Mouse (Mus musculus): ENCODE results near the gene Mmp2. TPM values are rescaled to one million over a fixed set of nuclear protein-coding genes. Genes with fewer than 3 reads are reported as not detected.
A peak's percentile ranks its signal among the peaks of the same experiment; 100 is the strongest.
"Not testable (repeated sequence)": the region's sequence is repeated elsewhere in the genome, so short reads cannot be mapped to it uniquely, and the experiment has no call there.

Mmp2 gene
- total RNA-seq (2021): 100 to 1,000 TPM; 202 to 254 TPM
- long read RNA-seq, experiment 1, transcript Mmp2-201 (13 exons, 3,078 nt): major isoform, 213 of 264 reads
- long read RNA-seq, experiment 1, partial matches to known transcripts: 27 of 264 reads
- long read RNA-seq, experiment 1, other reads (novel, unspliced or antisense): 21 of 264 reads
- long read RNA-seq, experiment 2, transcript Mmp2-201 (13 exons, 3,078 nt): major isoform, 157 of 204 reads
- long read RNA-seq, experiment 2, partial matches to known transcripts: 26 of 204 reads
- long read RNA-seq, experiment 2, other reads (novel, unspliced or antisense): 21 of 204 reads

DNA sequence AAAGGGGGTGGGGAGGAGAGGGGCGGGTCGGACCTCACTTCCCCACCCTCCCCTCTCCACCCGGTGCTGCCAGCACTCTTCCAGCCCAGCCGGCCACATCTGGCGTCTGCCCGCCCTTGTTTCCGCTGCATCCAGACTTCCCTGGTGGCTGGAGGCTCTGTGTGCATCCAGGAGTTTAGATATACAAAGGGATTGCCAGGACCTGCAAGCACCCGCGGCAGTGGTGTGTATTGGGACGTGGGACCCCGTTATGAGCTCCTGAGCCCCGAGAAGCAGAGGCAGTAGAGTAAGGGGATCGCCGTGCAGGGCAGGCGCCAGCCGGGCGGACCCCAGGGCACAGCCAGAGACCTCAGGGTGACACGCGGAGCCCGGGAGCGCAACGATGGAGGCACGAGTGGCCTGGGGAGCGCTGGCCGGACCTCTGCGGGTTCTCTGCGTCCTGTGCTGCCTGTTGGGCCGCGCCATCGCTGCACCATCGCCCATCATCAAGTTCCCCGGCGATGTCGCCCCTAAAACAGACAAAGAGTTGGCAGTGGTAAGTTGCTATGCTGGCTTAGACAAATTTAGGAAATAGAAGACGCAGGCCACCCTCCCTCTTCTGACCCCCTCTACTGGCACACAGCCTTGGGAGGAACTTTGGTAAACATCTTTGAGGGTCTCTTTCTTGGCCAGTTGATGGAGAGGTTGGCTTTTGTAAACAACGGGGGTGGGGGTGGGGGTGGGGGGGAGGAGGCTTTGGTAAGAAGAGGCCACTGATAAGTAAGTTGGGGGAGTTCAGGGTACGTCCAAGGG, at the start of gene Mmp2:
Gene Mmp2, plus strand, starts transcription at position 49 of the 792 bp plus-strand sequence.
- peak; percentile 66 for DNase-seq

DNA sequence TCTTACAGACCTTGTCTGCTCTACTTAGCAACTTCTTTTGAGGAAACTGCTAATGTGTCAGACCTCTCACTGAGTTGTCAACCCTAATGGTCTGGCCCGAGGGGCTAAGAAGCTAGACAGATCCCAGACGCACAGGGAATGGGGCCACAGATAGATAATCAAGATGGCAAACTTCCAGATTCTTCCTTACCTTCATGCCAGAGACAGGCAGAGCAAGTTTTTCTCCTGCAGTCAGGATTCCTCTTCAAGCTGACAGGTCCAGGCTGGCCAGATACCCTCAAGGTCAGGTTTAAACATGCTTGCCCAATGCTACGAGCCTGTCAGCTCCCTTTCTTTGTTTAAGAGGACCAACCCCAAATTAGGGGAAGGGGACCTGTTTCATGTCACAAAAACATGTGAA, 46.1 kb upstream of the Mmp2 start:
- no peak for DNase-seq

DNA sequence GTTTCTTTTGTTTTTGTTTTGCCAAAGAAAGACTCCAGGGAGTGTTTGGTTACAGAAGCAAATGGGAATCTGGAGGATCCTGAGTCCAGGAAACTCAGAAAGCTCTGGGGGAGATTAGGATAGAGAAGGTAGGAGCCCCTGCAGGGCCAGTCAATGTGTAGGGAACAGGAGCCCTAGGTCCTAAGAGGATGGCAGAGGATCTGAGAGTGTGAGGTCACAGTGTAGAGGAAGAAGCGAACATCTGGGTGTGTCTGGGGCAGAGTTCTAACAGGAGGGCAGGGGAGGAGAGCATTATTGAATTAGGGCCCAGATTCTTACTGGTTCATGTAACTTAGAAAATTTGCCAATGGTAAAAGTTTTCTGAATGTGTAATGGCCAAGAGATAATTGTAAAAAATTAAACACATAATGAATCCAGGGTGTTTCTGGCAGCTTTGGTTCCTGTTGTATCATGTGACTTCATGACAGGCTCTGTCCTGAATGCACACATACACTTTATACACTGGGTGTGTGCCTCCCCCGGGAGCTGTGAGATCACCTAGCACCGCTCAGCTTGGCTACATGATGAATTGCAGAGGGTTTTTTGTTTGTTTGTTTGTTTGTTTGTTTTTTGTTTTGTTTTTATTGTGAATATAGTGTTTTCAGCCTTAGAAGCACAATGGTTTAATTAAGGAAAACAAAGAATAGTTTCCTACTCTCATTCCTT, 43.0 kb upstream of the Mmp2 start:
- DNase-seq: no peak

DNA sequence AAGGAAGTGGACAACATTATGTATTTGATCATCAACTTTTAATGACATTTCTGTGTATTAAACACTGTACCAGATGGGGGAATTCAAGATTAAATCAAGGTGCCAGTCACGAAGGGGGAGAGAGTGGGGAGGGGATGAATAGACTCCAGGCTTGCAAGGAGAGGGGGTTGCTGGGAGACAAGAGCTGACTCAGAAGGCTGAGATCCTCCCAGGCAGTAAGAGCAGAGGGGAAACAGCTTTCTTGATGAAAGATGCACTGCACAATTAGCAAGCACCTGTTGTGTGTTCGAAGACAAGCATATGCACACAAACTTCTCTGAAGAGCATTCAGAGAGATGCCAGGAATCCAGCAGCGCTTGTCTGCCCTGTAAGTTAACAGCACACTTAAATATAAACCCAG, 36.3 kb upstream of the Mmp2 start:
- DNase-seq: no peak

DNA sequence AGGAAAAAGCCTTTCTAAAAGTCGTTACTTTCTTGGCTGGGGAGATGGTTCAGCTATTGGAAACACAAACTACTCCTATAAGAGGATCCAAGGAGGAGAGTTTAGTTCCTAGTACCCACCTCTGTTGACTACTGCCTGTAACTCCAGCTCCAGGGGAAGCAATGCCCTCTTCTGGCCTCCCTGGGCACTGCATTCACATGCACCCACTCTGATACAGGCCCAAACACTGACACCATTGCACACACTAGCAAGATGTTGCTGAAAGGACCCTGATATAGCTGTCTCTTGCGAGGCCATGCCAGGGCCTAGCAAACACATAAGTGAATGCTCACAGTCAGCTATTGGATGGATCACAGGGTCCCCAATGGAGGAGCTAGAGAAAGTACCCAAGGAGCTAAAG, 35.1 kb upstream of the Mmp2 start:
- DNase-seq: not testable (repeated sequence)

DNA sequence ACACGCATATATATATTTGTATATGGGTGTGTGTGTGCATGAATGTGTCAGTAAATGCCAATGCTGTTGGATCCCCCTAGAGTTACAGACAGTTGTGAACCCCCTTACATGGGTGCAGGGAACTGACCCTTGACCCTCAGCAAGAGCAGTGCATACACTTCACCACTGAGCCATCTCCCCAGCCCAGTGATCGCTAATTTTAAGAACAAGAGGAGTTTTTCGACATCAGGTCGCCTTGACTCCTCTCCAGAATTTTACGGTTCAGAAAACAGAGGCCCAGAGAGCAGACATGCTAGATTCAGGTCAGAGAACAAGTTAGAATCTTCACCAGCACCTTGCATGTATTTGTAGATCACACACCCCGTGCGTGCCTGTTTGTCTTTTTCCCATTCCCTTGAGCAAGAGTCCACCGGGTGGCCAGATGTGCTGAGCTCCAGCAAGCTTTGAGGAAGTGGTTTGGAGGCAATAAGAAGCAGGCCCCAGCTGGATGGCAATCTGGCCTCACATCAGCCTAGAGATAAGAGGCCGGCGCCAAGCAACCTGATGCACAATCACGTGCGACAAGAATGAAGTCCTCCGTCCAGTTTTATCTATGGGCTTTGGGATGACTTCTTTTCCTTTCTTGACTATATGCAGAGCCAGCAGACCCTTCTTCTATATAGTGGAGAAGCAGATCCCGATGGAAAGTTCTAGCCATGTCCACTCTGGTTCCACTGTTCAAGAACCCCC, 33.1 kb upstream of the Mmp2 start:
- no peak for DNase-seq

DNA sequence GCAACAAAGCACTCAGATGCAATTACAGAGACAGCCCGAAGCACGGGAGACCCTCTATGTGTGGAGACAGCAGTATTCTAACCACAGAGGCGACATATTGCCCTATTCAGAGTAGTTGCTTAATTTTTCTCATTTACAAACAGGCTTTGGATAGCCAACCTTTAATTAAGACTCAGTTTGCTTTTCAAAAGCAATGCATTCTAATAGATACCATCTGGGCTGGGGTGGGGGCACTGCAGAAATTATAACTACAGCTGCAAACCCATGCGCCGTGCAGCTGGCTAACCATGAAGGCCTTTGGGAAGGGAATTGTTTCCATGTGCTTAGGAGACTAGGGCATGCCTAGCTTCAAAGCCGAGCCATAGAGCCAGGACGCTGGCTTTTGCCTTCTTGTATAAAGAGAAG, 29.6 kb upstream of the Mmp2 start:
- DNase-seq: no peak

DNA sequence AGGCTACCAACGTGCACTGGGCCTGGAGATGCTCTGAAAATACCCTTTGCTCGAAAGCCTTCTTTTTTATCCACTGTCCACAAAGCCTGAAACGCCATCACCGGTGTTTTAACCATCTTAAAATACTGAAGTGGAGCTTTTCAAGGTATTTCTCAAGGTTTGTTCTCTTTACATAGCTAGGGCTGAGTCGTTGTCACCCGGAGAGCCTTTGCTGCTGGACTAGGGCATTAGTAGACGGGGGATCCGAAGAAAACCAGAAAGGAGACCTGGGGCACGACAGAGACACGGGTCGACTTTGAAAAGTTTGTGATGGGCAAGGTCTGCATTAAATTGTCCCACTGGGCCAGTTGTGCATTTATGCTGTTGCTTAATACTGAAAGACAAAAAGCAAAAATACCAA, 27.7 kb upstream of the Mmp2 start:
- DNase-seq: no peak

DNA sequence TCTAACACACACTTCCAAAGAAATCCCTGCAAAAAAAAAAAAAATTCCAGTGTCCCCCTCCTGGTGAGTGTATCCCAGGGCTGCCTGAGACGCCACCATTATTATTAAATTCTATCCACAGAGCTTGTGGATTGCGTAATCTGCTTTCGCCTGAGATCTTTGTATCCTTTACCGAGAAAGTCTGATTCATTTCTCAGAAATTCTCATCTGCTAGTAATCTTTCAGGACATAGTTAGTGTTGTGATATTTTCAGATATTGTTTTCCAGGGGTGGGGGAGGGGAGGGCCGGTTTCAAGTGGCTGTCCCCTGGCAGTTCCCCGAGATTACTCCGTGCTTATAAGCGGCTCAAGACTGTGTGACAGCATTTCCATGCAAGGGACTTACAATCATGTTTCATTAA, 25.9 kb upstream of the Mmp2 start:
- DNase-seq: no peak

DNA sequence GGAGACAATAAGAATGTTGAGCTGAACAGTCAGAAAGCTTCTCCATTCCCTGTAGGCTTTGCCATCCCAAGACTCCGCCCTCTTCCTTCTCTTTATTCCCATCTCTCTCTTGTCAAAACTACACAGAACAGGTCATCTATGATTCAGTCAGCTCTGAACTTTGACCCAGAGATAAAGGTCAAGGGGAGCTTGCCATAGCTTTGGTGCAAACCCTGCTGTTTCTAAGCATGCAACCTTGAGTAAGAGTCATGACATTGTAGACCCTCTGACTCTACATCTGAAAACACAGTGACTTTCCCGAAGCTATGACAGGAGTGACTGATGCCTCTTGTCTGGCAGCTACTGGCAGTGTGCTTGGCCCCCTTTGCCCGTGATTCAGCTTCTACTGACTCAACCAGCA, 24.5 kb upstream of the Mmp2 start:
- DNase-seq: no peak

DNA sequence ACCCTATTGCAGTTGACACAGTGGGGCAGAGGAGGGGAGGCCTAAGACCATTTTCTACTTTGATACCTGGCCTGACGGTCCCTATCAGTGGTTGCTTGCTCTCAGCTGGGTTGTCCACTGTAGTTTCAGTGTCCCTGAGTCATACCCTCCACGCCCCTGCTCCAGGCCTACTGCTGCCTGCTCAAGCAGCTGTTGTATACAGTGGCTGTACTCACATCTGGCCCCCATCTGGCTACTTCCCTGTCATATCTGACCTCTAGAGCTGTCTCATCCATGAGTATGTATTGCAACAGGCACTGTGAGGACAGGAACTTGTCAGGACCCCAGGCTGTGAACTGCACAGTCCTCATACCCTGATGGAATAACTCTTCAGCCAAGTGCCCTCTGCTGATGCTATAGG, 14.3 kb upstream of the Mmp2 start:
- DNase-seq: no peak

DNA sequence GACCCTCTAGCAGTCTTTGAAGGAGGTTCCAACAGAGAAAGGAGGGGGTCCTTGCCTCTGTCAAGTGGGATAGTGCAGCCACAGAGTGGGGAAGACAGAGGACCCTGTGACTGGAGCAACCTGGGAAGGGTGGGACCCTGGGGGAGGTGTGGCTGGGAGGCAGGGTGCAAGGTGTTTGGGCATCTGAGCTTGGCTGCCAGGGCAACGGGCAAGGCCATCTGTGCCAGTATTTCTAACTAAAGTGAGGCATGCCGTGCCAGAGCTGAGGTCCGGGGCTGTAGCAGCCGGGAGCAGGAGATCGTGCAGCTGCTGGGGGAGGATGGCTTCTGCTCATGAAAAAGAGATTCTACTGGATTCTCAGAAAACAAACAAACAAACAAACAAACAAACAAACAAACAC, 11.4 kb upstream of the Mmp2 start:
- no peak for DNase-seq

DNA sequence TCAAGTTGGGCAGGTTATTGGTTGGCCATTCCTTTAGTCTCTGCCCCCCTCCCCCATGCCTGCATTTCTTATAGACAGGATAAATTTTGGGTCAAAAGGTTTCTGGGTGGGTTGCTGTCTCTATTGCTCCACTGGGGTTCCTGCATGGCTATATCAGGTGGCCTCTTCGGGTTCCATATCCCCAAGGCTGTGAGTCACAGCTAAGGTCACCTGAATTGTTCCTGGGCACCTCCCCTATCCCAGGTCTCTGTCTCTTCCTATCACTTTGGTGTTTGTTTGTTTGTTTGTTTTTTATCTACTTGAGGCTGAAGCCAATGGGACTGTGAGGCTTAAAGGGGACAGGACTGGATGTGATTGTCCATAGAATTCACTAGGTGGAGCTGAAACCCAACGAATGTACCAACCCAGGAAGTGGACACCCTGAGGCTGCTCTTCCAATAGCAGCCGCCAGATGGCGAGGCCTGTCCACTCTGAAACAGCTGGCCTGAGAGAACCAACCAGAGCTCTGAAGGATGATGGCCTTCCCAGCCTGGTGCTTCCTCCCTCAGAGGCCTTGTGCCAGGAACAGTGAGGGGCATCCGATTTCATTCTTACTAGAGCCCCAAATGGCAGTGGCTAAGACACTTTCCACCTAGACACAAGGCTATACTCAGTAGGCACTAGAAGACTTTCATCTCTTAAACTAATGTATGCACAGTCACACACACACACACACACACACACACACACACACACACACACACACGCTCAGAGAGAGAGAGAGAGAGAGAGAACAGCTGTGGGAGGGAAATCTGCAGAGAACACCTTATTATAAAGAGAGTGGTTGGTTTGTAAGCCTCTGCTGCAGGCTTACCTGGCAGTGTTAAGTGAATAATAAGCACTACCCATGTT, 8.9 kb upstream of the Mmp2 start:
- peak; percentile 92 for DNase-seq

DNA sequence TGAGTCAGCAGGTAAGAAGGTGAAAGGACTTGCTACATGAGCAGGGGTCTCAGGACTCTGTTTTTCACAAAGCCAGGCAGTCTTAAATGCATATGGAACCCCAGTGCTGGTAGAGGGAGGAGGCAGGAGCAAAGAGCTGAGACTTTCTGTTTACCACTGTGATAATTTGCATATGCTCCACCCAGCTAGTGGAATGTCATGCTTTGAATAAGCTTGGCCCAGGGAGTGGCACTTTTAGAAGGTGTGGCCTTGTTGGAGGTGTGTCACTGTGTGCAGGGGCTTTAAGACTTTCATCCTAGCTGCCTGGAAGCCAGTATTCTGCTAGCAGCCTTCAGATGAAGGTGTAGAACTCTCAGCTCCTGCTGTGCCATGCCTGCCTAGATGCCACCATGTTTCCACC, 5.9 kb upstream of the Mmp2 start:
- no peak for DNase-seq

DNA sequence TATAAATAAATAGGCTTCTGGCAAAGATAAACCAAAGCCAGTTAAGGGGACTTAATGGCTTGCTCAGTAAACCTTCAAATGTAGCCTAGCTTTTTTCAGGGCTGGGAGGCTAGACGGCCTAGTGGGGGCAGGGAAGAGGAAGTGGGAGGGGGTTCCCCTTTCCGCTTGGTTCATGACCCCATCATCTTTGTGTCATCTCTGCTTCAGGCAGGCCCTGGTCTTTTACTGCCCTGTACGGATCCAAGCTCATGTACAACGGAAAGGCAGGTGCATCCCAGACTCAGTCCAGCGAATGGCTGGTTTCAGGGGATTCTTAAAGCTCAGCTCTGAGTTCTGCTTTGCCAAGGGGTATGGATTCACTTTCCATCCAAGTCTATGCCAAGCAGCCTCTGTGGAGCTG, 4.7 kb upstream of the Mmp2 start:
- DNase-seq: no peak

DNA sequence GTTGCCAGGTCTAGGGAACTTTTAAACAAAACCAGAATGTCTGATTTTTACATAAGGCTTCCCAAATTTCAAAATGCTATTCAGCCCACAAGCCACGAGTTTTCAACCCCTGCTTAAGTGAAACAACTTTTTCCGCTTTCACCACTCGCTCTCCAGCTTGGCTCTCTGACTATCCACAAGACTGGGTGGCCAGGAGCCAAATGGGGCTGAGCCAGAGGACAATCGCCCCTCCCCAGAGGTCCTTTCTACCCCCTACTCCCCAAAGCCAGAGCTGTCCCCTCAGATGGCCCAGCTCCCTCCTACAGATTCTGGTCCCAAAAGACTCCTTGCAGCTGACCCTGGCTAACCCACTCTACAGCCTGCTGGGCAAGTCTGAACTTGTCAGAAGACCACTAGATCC, 1.1 kb upstream of the Mmp2 start:
- peak; percentile 60 for DNase-seq

DNA sequence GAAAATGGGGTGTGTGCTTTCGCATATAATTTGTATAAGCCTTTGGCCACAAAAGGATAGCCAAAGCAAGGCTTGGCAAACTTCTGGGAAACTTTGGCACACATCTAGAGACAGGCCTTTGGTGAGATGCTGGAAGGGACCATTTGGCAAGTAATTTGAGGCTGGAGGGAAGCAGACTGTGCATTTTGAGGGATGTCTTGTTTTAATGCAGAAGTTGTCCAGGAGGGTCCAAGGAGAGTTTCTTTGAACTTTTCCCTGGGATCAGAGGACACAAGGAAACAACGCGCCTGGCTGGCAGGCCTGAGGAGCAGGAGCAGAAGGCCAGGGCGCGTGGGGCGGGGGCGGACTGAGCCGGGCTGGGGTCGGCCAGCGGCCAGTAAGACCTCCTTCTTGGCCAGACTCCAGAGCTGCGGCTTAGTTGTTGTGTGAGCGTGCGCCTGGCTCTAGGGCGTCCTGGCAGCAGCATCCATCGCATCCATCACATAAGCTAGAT, 1.2 kb downstream of the Mmp2 start:
- peak; percentile 75 for DNase-seq

DNA sequence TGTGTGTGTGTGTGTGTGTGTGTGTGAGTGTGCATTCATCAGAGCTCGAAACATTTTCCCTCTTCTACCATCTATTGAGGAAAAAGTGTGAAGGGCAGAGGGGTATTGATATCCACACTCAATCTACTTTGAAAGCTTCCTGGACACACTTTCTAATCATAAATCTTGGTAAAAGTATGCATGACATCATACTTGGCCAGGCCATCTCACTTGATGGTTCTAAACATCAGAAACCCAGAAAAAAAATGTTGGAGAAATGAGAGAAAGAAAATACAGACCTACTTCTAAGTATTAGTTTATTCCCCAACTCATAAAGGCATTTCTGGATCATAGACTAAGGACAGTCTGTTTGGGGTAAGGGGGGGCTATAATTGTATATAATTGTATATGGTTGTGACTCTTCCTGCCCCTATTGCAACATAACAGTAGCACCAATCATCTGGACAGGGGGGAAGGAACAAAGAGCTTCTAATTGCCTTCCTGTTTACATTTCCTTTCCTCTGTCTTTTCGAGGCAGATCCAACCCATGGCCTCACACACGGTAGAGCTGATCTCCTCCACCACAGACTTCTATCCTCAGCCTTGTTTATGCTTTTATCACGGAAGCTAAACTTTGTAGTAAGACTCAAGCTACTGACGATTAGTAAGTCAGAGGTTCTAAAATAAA, 7.1 kb downstream of the Mmp2 start:
- DNase-seq: no peak

DNA sequence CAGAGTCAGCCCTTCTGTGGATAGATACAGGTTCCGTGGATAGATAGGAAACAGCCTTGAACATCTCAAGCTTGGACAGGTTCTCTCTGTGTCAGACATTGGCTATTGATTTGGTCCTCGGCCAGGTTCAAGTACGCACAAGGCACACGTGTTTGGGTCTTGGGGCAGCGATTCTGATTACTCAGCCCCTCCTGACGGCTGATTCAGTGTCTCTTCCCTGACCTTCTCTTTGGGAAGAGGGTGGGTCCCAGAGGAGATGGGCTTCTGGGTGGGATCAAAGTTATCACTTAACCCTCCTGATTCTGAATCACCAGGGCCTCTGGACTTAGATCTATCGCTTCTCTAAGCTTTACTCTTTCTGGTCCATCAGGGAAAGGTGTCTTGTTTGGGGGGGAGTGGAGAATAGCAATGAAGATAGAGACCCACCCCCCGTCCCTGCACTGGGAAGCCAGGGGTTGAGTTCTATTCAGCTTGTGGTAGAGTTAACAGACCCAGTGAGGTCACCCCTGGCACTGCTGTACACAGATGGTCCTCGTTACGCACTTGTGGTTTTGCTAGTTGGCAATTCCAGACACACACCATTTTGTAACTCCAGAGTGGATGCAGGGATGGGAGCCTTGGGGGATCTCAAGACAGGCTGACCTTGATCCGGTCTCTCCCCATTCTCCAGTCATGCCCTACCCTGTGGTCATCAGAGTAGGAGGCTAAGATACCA, 7.9 kb downstream of the Mmp2 start:
- DNase-seq: no peak

DNA sequence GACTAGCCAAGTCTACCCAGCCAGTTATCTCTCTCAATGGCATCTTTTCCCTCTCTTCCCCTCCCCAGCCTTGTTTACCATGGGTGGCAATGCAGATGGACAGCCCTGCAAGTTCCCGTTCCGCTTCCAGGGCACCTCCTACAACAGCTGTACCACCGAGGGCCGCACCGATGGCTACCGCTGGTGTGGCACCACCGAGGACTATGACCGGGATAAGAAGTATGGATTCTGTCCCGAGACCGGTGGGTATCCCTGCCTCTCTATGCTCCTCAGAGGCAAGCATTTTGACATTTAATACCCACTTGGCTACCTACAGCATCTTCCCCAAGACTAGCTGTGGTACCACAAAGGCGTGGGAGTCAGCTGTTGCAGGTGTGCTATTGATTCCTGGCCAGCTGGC, 8.8 kb downstream of the Mmp2 start:
- DNase-seq: no peak
